Mouse (Mus musculus) liver, adult 2 months (tissue): ENCODE measurements around the gene Arhgap22.

Source experiments
- CTCF ChIP-seq: fragments of 200-500 bp; IDR thresholded peaks from 2 replicates; pipeline ENCODE4 v1.5.1; 2011; ENCODE audit warnings: low read depth, low read length, control low read depth
- POLR2A ChIP-seq: fragments of 200-500 bp; IDR thresholded peaks from 2 replicates; pipeline ENCODE4 v1.6.1; 2011; ENCODE audit warnings: low read length, control low read depth; ENCODE audit not compliant: insufficient read depth; ENCODE audit errors: extremely low read depth

- TF ChIP-seq CTCF (no peak), POLR2A (no peak)
Observed at GRCm38 (mm10) chr14:33296698-33297341, 83.0 kb downstream of the Arhgap22 start.
